Mouse (Mus musculus): ENCODE data around the gene Igf2bp1. TPM values are rescaled to one million over a fixed set of nuclear protein-coding genes. Genes with fewer than 3 reads are reported as not detected.

Igf2bp1 gene
- polyA plus RNA-seq, 1 experiment from 2014 or later = 17.2 TPM

GRCm38 (mm10) chr11:96006852-96007515 is 1.2 kb upstream of the Igf2bp1 start:
- H3K4me1 ChIP-seq (ENCODE audit: control insufficient read depth in 2 of 2, insufficient read depth in 2 of 2, low read length in 2 of 2) = peaks cover 2 to 14% of the 10 kb centered on the region in 2 experiments; a peak in 3 of 4 replicates
- no peaks in the 10 kb centered on the region for H3K9me3 ChIP-seq (ENCODE audit: control insufficient read depth, low read length)
- peak overlapping the region; percentile 99 for H3K4me2 ChIP-seq (ENCODE audit: low read length)
- H3K36me3 ChIP-seq (ENCODE audit: control insufficient read depth, insufficient read depth, low read length) = no peaks in the 10 kb centered on the region
- WGBS = under 1% methylated on average over 63 of the region's 67 CpGs
- peak overlapping the region; percentile 56 to 95 for H3K27ac ChIP-seq (replicated peaks in 1 of 2; ENCODE audit: control insufficient read depth in 1 of 2, insufficient read depth in 1 of 2, low read depth in 2 of 2, low read length in 2 of 2)
- peak; percentile 59 for ATAC-seq (ENCODE audit: insufficient number of reproducible peaks, insufficient read depth, low FRiP score, low read depth)
- H3K4me3 ChIP-seq (ENCODE audit: control insufficient read depth in 1 of 2, insufficient read depth in 1 of 2, low read depth in 1 of 2, low read length in 2 of 2) = peak overlapping the region; percentile 69 to 87
- peak overlapping the region; percentile 97 for H3K9ac ChIP-seq (ENCODE audit: low read length)
- no peaks in the 10 kb centered on the region for H3K27me3 ChIP-seq (ENCODE audit: control insufficient read depth, insufficient read depth, low read length)

GRCm38 (mm10) chr11:96006367-96006851 is 669 bp upstream of the Igf2bp1 start:
- peak overlapping the region; percentile 56 to 95 for H3K27ac ChIP-seq (replicated peaks in 1 of 2; ENCODE audit: control insufficient read depth in 1 of 2, insufficient read depth in 1 of 2, low read depth in 2 of 2, low read length in 2 of 2)
- 0 out of 2 replicates have a peak, but pooled peaks have one; percentile 13 for ATAC-seq (ENCODE audit: insufficient number of reproducible peaks, insufficient read depth, low FRiP score, low read depth)
- H3K4me2 ChIP-seq (ENCODE audit: low read length) = peak overlapping the region; percentile 99
- peak overlapping the region; percentile 97 for H3K9ac ChIP-seq (ENCODE audit: low read length)
- H3K9me3 ChIP-seq (ENCODE audit: control insufficient read depth, low read length) = no peaks in the 10 kb centered on the region
- no peaks in the 10 kb centered on the region for H3K27me3 ChIP-seq (ENCODE audit: control insufficient read depth, insufficient read depth, low read length)
- H3K4me3 ChIP-seq (ENCODE audit: control insufficient read depth in 1 of 2, insufficient read depth in 1 of 2, low read depth in 1 of 2, low read length in 2 of 2) = peak overlapping the region; percentile 69 to 87
- peaks cover 2 to 15% of the 10 kb centered on the region in 2 experiments; a peak in 3 of 4 replicates for H3K4me1 ChIP-seq (ENCODE audit: control insufficient read depth in 2 of 2, insufficient read depth in 2 of 2, low read length in 2 of 2)
- no peaks in the 10 kb centered on the region for H3K36me3 ChIP-seq (ENCODE audit: control insufficient read depth, insufficient read depth, low read length)
- WGBS = 0% methylated on average over 33 of the region's 33 CpGs

GRCm38 (mm10) chr11:96004793-96005402 is 842 bp downstream of the Igf2bp1 start:
- peaks cover 2 to 15% of the 10 kb centered on the region in 2 experiments; a peak in 3 of 4 replicates for H3K4me1 ChIP-seq (ENCODE audit: control insufficient read depth in 2 of 2, insufficient read depth in 2 of 2, low read length in 2 of 2)
- peak overlapping the region; percentile 99 for H3K4me2 ChIP-seq (ENCODE audit: low read length)
- H3K36me3 ChIP-seq (ENCODE audit: control insufficient read depth, insufficient read depth, low read length) = no peaks in the 10 kb centered on the region
- peak; percentile 57 for ATAC-seq (ENCODE audit: insufficient number of reproducible peaks, insufficient read depth, low FRiP score, low read depth)
- H3K9ac ChIP-seq (ENCODE audit: low read length) = peak overlapping the region; percentile 97
- under 1% methylated on average over 54 of the region's 57 CpGs for WGBS
- H3K27ac ChIP-seq (replicated peaks in 1 of 2; ENCODE audit: control insufficient read depth in 1 of 2, insufficient read depth in 1 of 2, low read depth in 2 of 2, low read length in 2 of 2) = peak overlapping the region; percentile 89 to 95
- H3K9me3 ChIP-seq (ENCODE audit: control insufficient read depth, low read length) = no peaks in the 10 kb centered on the region
- peak overlapping the region; percentile 69 to 87 for H3K4me3 ChIP-seq (ENCODE audit: control insufficient read depth in 1 of 2, insufficient read depth in 1 of 2, low read depth in 1 of 2, low read length in 2 of 2)
- no peaks in the 10 kb centered on the region for H3K27me3 ChIP-seq (ENCODE audit: control insufficient read depth, insufficient read depth, low read length)

- Histone ChIP-seq H3K4me1 (ENCODE audit: control insufficient read depth in 2 of 2, insufficient read depth in 2 of 2, low read length in 2 of 2) (peaks cover 2 to 15% of the 10 kb centered on the region in 2 experiments; a peak in 3 of 4 replicates), H3K36me3 (ENCODE audit: control insufficient read depth, insufficient read depth, low read length) (no peaks in the 10 kb centered on the region), H3K9ac (ENCODE audit: low read length) (peak overlapping the region; percentile 97), H3K27me3 (ENCODE audit: control insufficient read depth, insufficient read depth, low read length) (no peaks in the 10 kb centered on the region), H3K9me3 (ENCODE audit: control insufficient read depth, low read length) (no peaks in the 10 kb centered on the region), H3K4me3 (ENCODE audit: control insufficient read depth in 1 of 2, insufficient read depth in 1 of 2, low read depth in 1 of 2, low read length in 2 of 2) (peak overlapping the region; percentile 69 to 87), H3K27ac (replicated peaks in 1 of 2; ENCODE audit: control insufficient read depth in 1 of 2, insufficient read depth in 1 of 2, low read depth in 2 of 2, low read length in 2 of 2) (peak overlapping the region; percentile 84 to 95), H3K4me2 (ENCODE audit: low read length) (peak overlapping the region; percentile 99)
- no peak for ATAC-seq (ENCODE audit: insufficient number of reproducible peaks, insufficient read depth, low FRiP score, low read depth)
- under 1% methylated on average over 25 of the region's 32 CpGs for WGBS
These were observed 1.6 kb downstream of the Igf2bp1 start for GRCm38 (mm10) chr11:96003969-96004792.

- H3K9ac ChIP-seq (ENCODE audit: low read length) = peak overlapping the region; percentile 97
- H3K4me3 ChIP-seq (ENCODE audit: control insufficient read depth in 1 of 2, insufficient read depth in 1 of 2, low read depth in 1 of 2, low read length in 2 of 2) = peak overlapping the region; percentile 23 to 87
- H3K27me3 ChIP-seq (ENCODE audit: control insufficient read depth, insufficient read depth, low read length) = no peaks in the 10 kb centered on the region
- peak overlapping the region; percentile 99 for H3K4me2 ChIP-seq (ENCODE audit: low read length)
- H3K4me1 ChIP-seq (ENCODE audit: control insufficient read depth in 2 of 2, insufficient read depth in 2 of 2, low read length in 2 of 2) = peaks cover 2 to 15% of the 10 kb centered on the region in 2 experiments; a peak in 3 of 4 replicates
- no peaks in the 10 kb centered on the region for H3K36me3 ChIP-seq (ENCODE audit: control insufficient read depth, insufficient read depth, low read length)
- WGBS = 3% methylated on average over 12 of the region's 12 CpGs
- 0 out of 4 replicates have a peak overlapping the region, but pooled peaks of 1 of the 2 experiments have one; percentile 17 for H3K27ac ChIP-seq (replicated peaks in 1 of 2; ENCODE audit: control insufficient read depth in 1 of 2, insufficient read depth in 1 of 2, low read depth in 2 of 2, low read length in 2 of 2)
- no peaks in the 10 kb centered on the region for H3K9me3 ChIP-seq (ENCODE audit: control insufficient read depth, low read length)
- no peak for ATAC-seq (ENCODE audit: insufficient number of reproducible peaks, insufficient read depth, low FRiP score, low read depth)
These were observed 2.4 kb downstream of the Igf2bp1 start for GRCm38 (mm10) chr11:96003100-96003900.

- WGBS = 95% methylated on average over 8 of the region's 8 CpGs
- Histone ChIP-seq H3K4me2 (ENCODE audit: low read length) (no peak overlapping the region), H3K27ac (replicated peaks in 1 of 2; ENCODE audit: control insufficient read depth in 1 of 2, insufficient read depth in 1 of 2, low read depth in 2 of 2, low read length in 2 of 2) (no peak overlapping the region), H3K36me3 (ENCODE audit: control insufficient read depth, insufficient read depth, low read length) (peaks cover 20% of the 10 kb centered on the region; the same call in 1 of the 2 replicates), H3K9ac (ENCODE audit: low read length) (no peak overlapping the region), H3K27me3 (ENCODE audit: control insufficient read depth, insufficient read depth, low read length) (no peaks in the 10 kb centered on the region), H3K4me3 (ENCODE audit: control insufficient read depth in 1 of 2, insufficient read depth in 1 of 2, low read depth in 1 of 2, low read length in 2 of 2) (no peak overlapping the region), H3K4me1 (ENCODE audit: control insufficient read depth in 2 of 2, insufficient read depth in 2 of 2, low read length in 2 of 2) (peaks cover 30 to 43% of the 10 kb centered on the region in 2 experiments), H3K9me3 (ENCODE audit: control insufficient read depth, low read length) (peaks cover 4% of the 10 kb centered on the region; the same call in 1 of the 2 replicates)
- no peak for ATAC-seq (ENCODE audit: insufficient number of reproducible peaks, insufficient read depth, low FRiP score, low read depth)
These were observed 11.6 kb downstream of the Igf2bp1 start for GRCm38 (mm10) chr11:95994151-95994550.
